Comparison of ENCODE assay signal across 13 mouse cellular contexts in genomic region chr13:7345760-7346159, GRCm38 (mm10).
"Had no signal": no experiment of that assay in that cellular context is flagged by ENCODE, and none has a peak within 500 bp of the region (broad histone marks: within the 10 kb centered on the region; RNA-seq: fewer than 3 reads in every experiment).

No protein-coding gene starts in this region.

- H3K27ac ChIP-seq: midbrain, embryonic 10.5 days; midbrain, embryonic 12.5 days; neural tube, embryonic 12.5 days had no signal

- H3K9ac ChIP-seq: lung, embryonic 14.5 days; midbrain, embryonic 12.5 days; neural tube, embryonic 12.5 days had no signal

- H3K4me1 ChIP-seq: midbrain, embryonic 10.5 days; midbrain, embryonic 12.5 days; neural tube, embryonic 12.5 days had no signal

- H3K4me2 ChIP-seq: lung, embryonic 14.5 days; midbrain, embryonic 12.5 days; neural tube, embryonic 12.5 days had no signal

- H3K36me3 ChIP-seq: midbrain, embryonic 10.5 days; midbrain, embryonic 12.5 days; neural tube, embryonic 12.5 days had no signal

- H3K9me3 ChIP-seq: midbrain, embryonic 10.5 days; midbrain, embryonic 12.5 days; neural tube, embryonic 12.5 days had no signal

- H3K4me3 ChIP-seq: midbrain, embryonic 10.5 days; midbrain, embryonic 12.5 days; neural tube, embryonic 12.5 days had no signal

- DNase-seq: lung, adult 18-20 months; lung, embryonic 14.5 days; lung, postnatal 10 days; lung, postnatal 4 days; midbrain, embryonic 14.5 days; right cerebral cortex, postnatal 14 days; thymus, adult 18-20 months; thymus, postnatal 14 days; thymus, postnatal 36 days had no signal

- ATAC-seq: midbrain, embryonic 16.5 days had no signal

- H3K27me3 ChIP-seq: midbrain, embryonic 12.5 days; neural tube, embryonic 12.5 days had no signal
